Mouse (Mus musculus) erythroid progenitor cell, adult 5-6 weeks (primary cell): Measurements from ENCODE around the gene Hs3st5. TPM values are rescaled to one million over a fixed set of nuclear protein-coding genes. Genes with fewer than 3 reads are reported as not detected.
"Not testable (repeated sequence)": the region's sequence is repeated elsewhere in the genome, so short reads cannot be mapped to it uniquely, and the experiment has no call there.

Source experiments
- ATAC-seq: replicated peaks from 2 replicates; pipeline ENCODE4 v1.8.0; 2016; ENCODE audit warnings: moderate number of reproducible peaks, mild to moderate bottlenecking, moderate TSS enrichment, inconsistent platforms; ENCODE audit not compliant: poor library complexity, low FRiP score, severe bottlenecking
- total RNA-seq, 2 experiments: library from RNA; stranded (forward) in 1 of 2; stranded (reverse) in 1 of 2; fragments of 150-400 nt in 1 of 2; fragments of 186-747, 209-891 nt in 1 of 2; gene quantifications; 2 replicates each; pipeline versions ENCODE4 v1.2.3 to v1.2.4; 2015 to 2017; ENCODE audit warnings: low replicate concordance in 2 of 2

Hs3st5 gene
- total RNA-seq (2015; ENCODE audit: low replicate concordance) (not detected in 2 replicates), total RNA-seq (2017; ENCODE audit: low replicate concordance) (not detected in 2 replicates)

- ATAC-seq = no peak; the same call in 1 of the 2 replicates
Measured at GRCm38 (mm10) chr10:36506727-36507555, at the start of gene Hs3st5. Gene Hs3st5 (plus strand): TSS chr10:36506814.

GRCm38 (mm10) chr10:36468664-36469063 lies 38.0 kb upstream of the Hs3st5 start:
- no peak for ATAC-seq

- ATAC-seq = no peak
Measured at GRCm38 (mm10) chr10:36471135-36471534, 35.5 kb upstream of the Hs3st5 start.

GRCm38 (mm10) chr10:36474834-36475233 lies 31.8 kb upstream of the Hs3st5 start:
- no peak for ATAC-seq

GRCm38 (mm10) chr10:36477543-36477942 lies 29.1 kb upstream of the Hs3st5 start:
- ATAC-seq = no peak

GRCm38 (mm10) chr10:36483362-36483761 lies 23.3 kb upstream of the Hs3st5 start:
- no peak for ATAC-seq

- no peak for ATAC-seq
Measured at GRCm38 (mm10) chr10:36484011-36484410, 22.6 kb upstream of the Hs3st5 start.

- no peak for ATAC-seq
Measured at GRCm38 (mm10) chr10:36484728-36485300, 21.8 kb upstream of the Hs3st5 start.

- ATAC-seq = no peak
Measured at GRCm38 (mm10) chr10:36493566-36493965, 13.0 kb upstream of the Hs3st5 start.

- ATAC-seq = no peak
Measured at GRCm38 (mm10) chr10:36499713-36500112, 6.9 kb upstream of the Hs3st5 start.

GRCm38 (mm10) chr10:36506033-36506726 lies 434 bp upstream of the Hs3st5 start:
- ATAC-seq = no peak

GRCm38 (mm10) chr10:36507556-36507870 lies 899 bp downstream of the Hs3st5 start:
- ATAC-seq = no peak

GRCm38 (mm10) chr10:36507991-36508546 lies 1.5 kb downstream of the Hs3st5 start:
- no peak for ATAC-seq

- no peak for ATAC-seq
Measured at GRCm38 (mm10) chr10:36509477-36509876, 2.9 kb downstream of the Hs3st5 start.

GRCm38 (mm10) chr10:36523881-36524280 lies 17.3 kb downstream of the Hs3st5 start:
- ATAC-seq = no peak

GRCm38 (mm10) chr10:36533633-36534335 lies 27.2 kb downstream of the Hs3st5 start:
- no peak for ATAC-seq

- no peak for ATAC-seq
Measured at GRCm38 (mm10) chr10:36546622-36547021, 40.0 kb downstream of the Hs3st5 start.

- ATAC-seq = not testable (repeated sequence)
Measured at GRCm38 (mm10) chr10:36547713-36548112, 41.1 kb downstream of the Hs3st5 start.

GRCm38 (mm10) chr10:36554057-36554456 lies 47.4 kb downstream of the Hs3st5 start:
- ATAC-seq = no peak
